Mouse (Mus musculus) myocyte (in vitro differentiated cells): ENCODE measurements around the gene Odaph. TPM values are rescaled to one million over a fixed set of nuclear protein-coding genes. Genes with fewer than 3 reads are reported as not detected.

Experiments
- H3K27me3 ChIP-seq: one replicate; pipeline ENCODE4 v1.6.1; 2011; ENCODE audit not compliant: control insufficient read depth, insufficient read depth, insufficient read length
- H3K36me3 ChIP-seq: one replicate; pipeline ENCODE4 v1.6.1; 2011; ENCODE audit not compliant: control insufficient read depth, insufficient read depth
- H3K4me2 ChIP-seq: one replicate; pipeline ENCODE4 v1.6.1; 2011; ENCODE audit warnings: low read depth, control low read depth
- H3K4me3 ChIP-seq: one replicate; pipeline ENCODE4 v1.5.1; 2011; ENCODE audit warnings: mild to moderate bottlenecking, control low read depth, moderate library complexity
- H3K79me2 ChIP-seq: one replicate; pipeline ENCODE4 v1.6.1; 2011; ENCODE audit not compliant: control insufficient read depth, insufficient read depth
- H3ac ChIP-seq: one replicate; pipeline ENCODE4 v1.6.1; 2011; ENCODE audit not compliant: control insufficient read depth, insufficient read length
- CEBPB ChIP-seq: IDR thresholded peaks from 2 replicates; pipeline ENCODE4 v1.6.1; 2011; ENCODE audit warnings: mild to moderate bottlenecking, moderate library complexity; ENCODE audit not compliant: poor library complexity, insufficient read depth, severe bottlenecking
- E2F4 ChIP-seq: IDR thresholded peaks from one replicate; pipeline ENCODE4 v1.6.1; 2011; ENCODE audit warnings: mild to moderate bottlenecking, control low read depth, moderate library complexity; ENCODE audit not compliant: insufficient read depth
- MAX ChIP-seq: IDR thresholded peaks from one replicate; pipeline ENCODE4 v1.6.1; 2011; ENCODE audit warnings: low read depth, mild to moderate bottlenecking, control low read depth
- MYOD1 ChIP-seq, 3 experiments: IDR thresholded peaks; one replicate each; pipeline ENCODE4 v1.6.1; 2011; ENCODE audit warnings: control low read depth in 2 of 3, low read depth in 2 of 3, mild to moderate bottlenecking in 2 of 3, moderate library complexity in 1 of 3; ENCODE audit not compliant: insufficient read length in 2 of 3, control insufficient read depth in 1 of 3
- MYOG ChIP-seq, 3 experiments: IDR thresholded peaks; one replicate each; pipeline ENCODE4 v1.6.1; 2011; ENCODE audit warnings: control low read depth in 2 of 3, low read depth in 2 of 3, mild to moderate bottlenecking in 2 of 3; ENCODE audit not compliant: insufficient read length in 2 of 3, control insufficient read depth in 1 of 3, insufficient read depth in 1 of 3
- POLR2A ChIP-seq: IDR thresholded peaks from one replicate; pipeline ENCODE4 v1.6.1; 2011; ENCODE audit warnings: low read depth, mild to moderate bottlenecking, control low read depth, moderate library complexity; ENCODE audit not compliant: insufficient read length
- POLR2AphosphoS2 ChIP-seq: IDR thresholded peaks from one replicate; pipeline ENCODE4 v1.6.1; 2011; ENCODE audit warnings: low read depth, control low read depth; ENCODE audit not compliant: insufficient read length
- REST ChIP-seq: IDR thresholded peaks from one replicate; pipeline ENCODE4 v1.6.1; 2011; ENCODE audit warnings: mild to moderate bottlenecking, control low read depth, moderate library complexity; ENCODE audit not compliant: insufficient read depth, insufficient read length
- SRF ChIP-seq: IDR thresholded peaks from one replicate; pipeline ENCODE4 v1.6.1; 2011; ENCODE audit warnings: low read depth; ENCODE audit not compliant: control insufficient read depth, insufficient read length
- TCF12 ChIP-seq: IDR thresholded peaks from one replicate; pipeline ENCODE4 v1.6.1; 2011; ENCODE audit warnings: mild to moderate bottlenecking, control low read depth; ENCODE audit not compliant: poor library complexity, insufficient read depth, severe bottlenecking
- TCF3 ChIP-seq: IDR thresholded peaks from one replicate; pipeline ENCODE4 v1.6.1; 2011; ENCODE audit warnings: low read depth, control low read depth; ENCODE audit not compliant: insufficient read length
- USF1 ChIP-seq: IDR thresholded peaks from one replicate; pipeline ENCODE4 v1.6.1; 2011; ENCODE audit warnings: low read depth, mild to moderate bottlenecking, control low read depth, moderate library complexity
- polyA plus RNA-seq: library from polyadenylated mRNA; unstranded; fragments of >200 nt; fragmentation: generic; extraction: Trizol; gene quantifications from one replicate; pipeline ENCODE4 v1.2.1, GENCODE M21; 2012; ENCODE audit warnings: missing spikeins

Odaph gene
- polyA plus RNA-seq, 1 experiment: not detected

- Histone ChIP-seq H3K36me3 (peaks cover 7% of the 10 kb centered on the region), H3K27me3 (no peaks in the 10 kb centered on the region), H3ac (peak overlapping the region; percentile 59), H3K4me2 (peak overlapping the region; percentile 88), H3K4me3 (peak overlapping the region; percentile 81), H3K79me2 (peaks cover 42% of the 10 kb centered on the region)
- TF ChIP-seq CEBPB (peak; percentile 68), POLR2A (no peak)
Observed at GRCm38 (mm10) chr5:91962259-91962638, 25.0 kb upstream of the Odaph start.

- TF ChIP-seq REST (no peak), USF1 (peak; percentile 96), TCF3 (no peak), MYOD1 (IDR thresholded peaks at IDR 0.05; ENCODE audit: control insufficient read depth in 1 of 3, insufficient read length in 2 of 3, low read depth in 2 of 3) (no peak), CEBPB (no peak), E2F4 (no peak), POLR2AphosphoS2 (no peak), POLR2A (peak; percentile 76), TCF12 (no peak), SRF (no peak), MYOG (IDR thresholded peaks at IDR 0.05; ENCODE audit: control insufficient read depth in 1 of 3, insufficient read depth in 1 of 3, insufficient read length in 2 of 3, low read depth in 2 of 3) (peak in 1 of 3 experiments; percentile 1), MAX (no peak)
- peak within 1 kb of the TSS; percentile 59 for H3ac ChIP-seq
- H3K27me3 ChIP-seq: no peaks in the 10 kb centered on the region
- H3K4me3 ChIP-seq: peak within 1 kb of the TSS; percentile 81
- peaks cover 1% of the 10 kb centered on the region for H3K36me3 ChIP-seq
- H3K4me2 ChIP-seq: peak within 1 kb of the TSS; percentile 88
- peaks cover 36% of the 10 kb centered on the region for H3K79me2 ChIP-seq
Observed at GRCm38 (mm10) chr5:91962639-91963440, 24.4 kb upstream of the Odaph start, which contains the start of gene Rchy1. Gene Rchy1, minus strand, starts transcription at chr5:91963068.

DNA sequence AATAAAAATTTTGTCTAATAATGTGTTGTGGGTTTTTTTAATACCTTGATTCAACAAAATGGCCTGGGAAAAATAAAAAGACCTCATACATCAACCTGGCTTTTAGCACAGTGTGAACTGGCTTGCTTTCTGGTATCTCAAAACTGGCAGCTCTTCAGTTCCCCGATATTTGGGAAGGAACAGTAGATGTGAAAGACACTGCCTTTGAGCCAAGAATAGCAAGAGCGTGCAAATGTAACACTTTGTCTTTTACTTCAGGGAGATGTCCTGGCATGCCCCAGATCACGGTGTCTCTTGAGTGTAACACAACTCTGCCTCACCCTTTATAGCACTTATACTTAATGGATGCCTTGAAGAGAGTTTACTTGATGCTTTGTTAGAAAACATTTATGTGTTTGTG, 15.2 kb upstream of the Odaph start:
- Histone ChIP-seq H3ac (no peak overlapping the region), H3K36me3 (no peaks in the 10 kb centered on the region), H3K4me3 (no peak overlapping the region), H3K4me2 (no peak overlapping the region), H3K79me2 (no peaks in the 10 kb centered on the region), H3K27me3 (no peaks in the 10 kb centered on the region)
- no peak for TF ChIP-seq MYOG (IDR thresholded peaks at IDR 0.05; ENCODE audit: control insufficient read depth in 1 of 3, insufficient read depth in 1 of 3, insufficient read length in 2 of 3, low read depth in 2 of 3)
- no peak for TF ChIP-seq REST
- no peak for TF ChIP-seq E2F4

DNA sequence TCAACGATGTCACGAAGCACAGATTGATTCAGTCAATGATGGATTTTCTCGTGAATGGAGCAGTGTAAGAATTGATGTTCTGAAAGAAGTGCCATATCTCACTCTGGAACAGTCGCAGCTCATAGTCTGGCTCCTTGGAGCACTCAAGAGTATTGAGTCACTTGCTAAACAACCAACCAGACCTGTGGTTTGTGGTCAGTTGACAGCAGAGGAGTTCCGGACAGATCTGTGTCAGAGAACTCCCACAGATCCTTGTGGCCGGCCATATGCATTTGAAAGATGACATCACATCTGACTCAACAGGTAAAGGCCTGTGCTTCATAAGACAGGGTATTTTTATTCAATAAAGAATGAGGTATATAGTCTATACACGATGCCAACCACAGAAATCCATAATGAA, 13.3 kb upstream of the Odaph start:
- TF ChIP-seq SRF: no peak
- TF ChIP-seq CEBPB: no peak
- no peak for TF ChIP-seq E2F4
- no peak for TF ChIP-seq MYOD1 (IDR thresholded peaks at IDR 0.05; ENCODE audit: control insufficient read depth in 1 of 3, insufficient read length in 2 of 3, low read depth in 2 of 3)
- no peak for TF ChIP-seq POLR2A
- no peak for TF ChIP-seq USF1
- TF ChIP-seq MYOG (IDR thresholded peaks at IDR 0.05; ENCODE audit: control insufficient read depth in 1 of 3, insufficient read depth in 1 of 3, insufficient read length in 2 of 3, low read depth in 2 of 3): no peak
- TF ChIP-seq POLR2AphosphoS2: no peak
- TF ChIP-seq TCF12: no peak
- TF ChIP-seq REST: no peak
- TF ChIP-seq MAX: no peak
- TF ChIP-seq TCF3: no peak
- Histone ChIP-seq H3ac (no peak overlapping the region), H3K4me2 (peak overlapping the region; percentile 6), H3K79me2 (no peaks in the 10 kb centered on the region), H3K36me3 (no peaks in the 10 kb centered on the region), H3K27me3 (no peaks in the 10 kb centered on the region), H3K4me3 (no peak overlapping the region)

- Histone ChIP-seq H3K27me3 (no peaks in the 10 kb centered on the region), H3ac (no peak overlapping the region), H3K4me3 (no peak overlapping the region), H3K4me2 (no peak overlapping the region), H3K79me2 (no peaks in the 10 kb centered on the region), H3K36me3 (no peaks in the 10 kb centered on the region)
- no peak for TF ChIP-seq USF1
- no peak for TF ChIP-seq REST
- TF ChIP-seq TCF12: no peak
- TF ChIP-seq MYOG (IDR thresholded peaks at IDR 0.05; ENCODE audit: control insufficient read depth in 1 of 3, insufficient read depth in 1 of 3, insufficient read length in 2 of 3, low read depth in 2 of 3): no peak
- no peak for TF ChIP-seq POLR2AphosphoS2
- no peak for TF ChIP-seq E2F4
- TF ChIP-seq SRF: no peak
- no peak for TF ChIP-seq POLR2A
- no peak for TF ChIP-seq CEBPB
- no peak for TF ChIP-seq TCF3
Observed at GRCm38 (mm10) chr5:91975758-91976157, 11.5 kb upstream of the Odaph start.
